Mouse (Mus musculus) heart, postnatal 10 days (tissue): ENCODE data around the gene Lgals7. TPM values are rescaled to one million over a fixed set of nuclear protein-coding genes. Genes with fewer than 3 reads are reported as not detected.
A peak's percentile ranks its signal among the peaks of the same experiment; 100 is the strongest.

Source experiments
- DNase-seq, 2 experiments: peaks; one replicate each; pipeline ENCODE4 v3.0.0; 2021
- intact Hi-C: fragments of 180-260 bp; cut with DNase I; formaldehyde crosslinking; loops from one replicate; pipeline ENCODE4 v1.15.1; 2025
- total RNA-seq, 2 experiments: library from RNA; stranded (reverse); gene quantifications; 2 replicates each; pipeline ENCODE4 v1.2.3; 2021

Gene Lgals7
- total RNA-seq, 2 experiments from 2014 or later = 2.2 to 2.8 TPM

DNA sequence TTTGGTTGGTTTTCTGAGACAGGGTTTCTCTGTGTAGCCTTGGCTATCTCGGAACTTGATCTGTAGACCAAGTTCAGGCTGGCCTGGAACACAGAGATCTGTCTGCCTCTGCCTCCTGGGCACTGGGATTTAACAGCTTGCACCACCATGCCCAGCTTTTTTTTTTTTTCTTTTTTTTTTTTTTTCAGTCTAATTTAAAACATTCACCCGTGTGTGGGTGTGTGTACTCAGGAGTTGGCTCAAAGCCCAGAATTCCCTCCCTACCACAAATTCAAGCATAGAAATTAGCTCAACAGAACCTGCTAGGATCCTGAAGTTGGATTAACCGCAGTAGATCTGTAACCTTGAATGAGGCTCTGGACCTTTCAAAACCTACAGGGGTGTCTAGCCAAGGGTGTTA, 36.3 kb upstream of the Lgals7 start:
- DNase-seq = peak in 1 of 2 experiments; percentile 71
- intact Hi-C loops = loop anchor here (1.0 to 2.0 kb wide), 3 partner anchors 14 to 39 kb away; no protein-coding TSS in a partner anchor

DNA sequence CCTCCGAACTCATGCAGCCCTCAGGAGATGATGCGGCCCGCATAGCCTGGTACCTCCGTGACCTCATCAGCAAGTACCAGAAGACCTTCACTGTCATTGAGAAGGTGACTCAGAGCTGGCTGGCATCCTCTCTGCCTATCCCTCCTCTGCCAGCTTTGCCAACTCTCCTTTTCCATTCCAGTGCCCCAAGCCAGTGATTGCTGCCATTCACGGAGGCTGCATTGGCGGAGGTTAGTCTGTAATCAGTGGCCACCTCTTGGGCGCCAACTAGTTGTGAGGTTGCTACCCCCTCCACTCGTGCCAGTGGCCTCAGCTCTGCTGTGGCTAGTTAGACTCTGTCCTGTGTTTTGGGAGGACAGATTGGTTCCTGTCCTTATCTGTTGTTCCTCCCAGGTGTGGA, 33.8 kb upstream of the Lgals7 start:
- intact Hi-C loops = no loop called here
- DNase-seq = peak; percentile 80 to 81

DNA sequence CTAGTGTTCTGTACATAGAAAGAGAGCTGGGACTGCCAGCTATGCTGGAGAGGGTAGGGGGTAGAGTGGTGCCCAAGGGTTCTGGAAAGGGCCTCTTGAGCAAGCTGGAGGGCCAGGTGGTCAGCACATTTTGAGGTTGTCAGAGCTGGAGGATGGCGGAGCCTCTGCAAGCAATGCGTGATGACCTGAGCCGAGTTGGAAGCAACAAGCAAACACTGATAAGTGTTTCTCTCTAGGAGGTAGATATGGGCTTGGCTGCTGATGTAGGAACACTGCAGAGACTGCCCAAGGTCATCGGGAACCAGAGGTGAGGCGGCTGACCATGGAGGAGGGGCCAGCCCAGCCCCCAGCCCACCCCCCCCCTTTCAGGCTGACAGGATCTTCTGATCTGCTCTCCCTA, 32.7 kb upstream of the Lgals7 start:
- peak in 1 of 2 experiments; percentile 50 for DNase-seq

DNA sequence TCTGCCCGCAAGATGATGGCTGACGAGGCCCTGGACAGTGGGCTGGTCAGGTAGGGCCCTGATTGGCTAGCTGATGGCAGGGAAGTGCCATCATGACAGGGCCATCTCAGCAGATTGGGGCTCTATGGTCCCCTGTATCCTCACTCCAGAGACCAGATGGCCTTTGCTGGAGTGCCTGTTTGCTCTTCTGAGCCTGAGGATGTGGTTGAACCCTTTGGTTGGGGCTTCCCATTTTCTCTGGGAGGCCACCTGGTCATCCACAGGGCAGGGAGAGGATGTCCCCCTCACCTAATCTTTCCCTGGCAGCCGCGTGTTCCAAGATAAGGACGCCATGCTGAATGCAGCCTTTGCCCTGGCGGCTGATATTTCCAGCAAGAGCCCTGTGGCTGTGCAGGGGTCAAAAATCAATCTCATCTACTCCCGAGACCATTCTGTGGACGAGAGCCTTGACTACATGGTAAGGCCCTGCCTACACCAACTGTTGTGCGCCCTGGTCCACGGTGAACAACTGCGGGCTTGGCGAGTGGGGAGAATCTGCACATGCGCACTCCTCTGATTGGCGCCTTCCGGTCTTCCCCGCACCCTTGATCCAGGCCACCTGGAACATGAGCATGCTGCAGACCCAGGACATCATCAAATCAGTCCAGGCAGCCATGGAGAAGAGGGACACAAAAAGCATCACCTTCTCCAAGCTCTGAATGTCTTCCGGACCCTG, 32.1 kb upstream of the Lgals7 start:
- DNase-seq = peak in 1 of 2 experiments; percentile 12
- intact Hi-C loops = no loop called here

More for the DNA sequence above, 32.7 kb upstream of the Lgals7 start:
- intact Hi-C loops = no loop called here

DNA sequence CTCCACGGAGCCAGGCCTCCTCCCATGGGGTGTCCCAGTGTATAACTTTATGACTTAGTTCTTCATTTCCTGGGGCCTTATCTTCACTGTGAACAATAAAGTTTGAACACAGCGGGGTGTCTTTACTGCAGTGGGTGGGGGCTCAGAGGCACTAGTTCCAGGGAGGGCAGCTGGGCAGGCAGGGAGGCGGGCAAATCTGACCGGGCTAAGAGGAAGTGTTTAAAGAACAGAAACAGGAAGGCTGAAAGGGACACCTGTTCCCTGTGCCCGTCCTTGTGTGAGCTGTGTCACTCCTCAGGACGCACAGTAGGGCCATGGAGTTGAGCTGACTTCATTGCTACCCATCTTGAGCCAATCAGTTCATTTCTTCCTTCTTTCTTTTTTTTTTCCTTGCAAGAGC, 31.5 kb upstream of the Lgals7 start:
- peak in 1 of 2 experiments; percentile 13 for DNase-seq
- intact Hi-C loops = no loop called here

DNA sequence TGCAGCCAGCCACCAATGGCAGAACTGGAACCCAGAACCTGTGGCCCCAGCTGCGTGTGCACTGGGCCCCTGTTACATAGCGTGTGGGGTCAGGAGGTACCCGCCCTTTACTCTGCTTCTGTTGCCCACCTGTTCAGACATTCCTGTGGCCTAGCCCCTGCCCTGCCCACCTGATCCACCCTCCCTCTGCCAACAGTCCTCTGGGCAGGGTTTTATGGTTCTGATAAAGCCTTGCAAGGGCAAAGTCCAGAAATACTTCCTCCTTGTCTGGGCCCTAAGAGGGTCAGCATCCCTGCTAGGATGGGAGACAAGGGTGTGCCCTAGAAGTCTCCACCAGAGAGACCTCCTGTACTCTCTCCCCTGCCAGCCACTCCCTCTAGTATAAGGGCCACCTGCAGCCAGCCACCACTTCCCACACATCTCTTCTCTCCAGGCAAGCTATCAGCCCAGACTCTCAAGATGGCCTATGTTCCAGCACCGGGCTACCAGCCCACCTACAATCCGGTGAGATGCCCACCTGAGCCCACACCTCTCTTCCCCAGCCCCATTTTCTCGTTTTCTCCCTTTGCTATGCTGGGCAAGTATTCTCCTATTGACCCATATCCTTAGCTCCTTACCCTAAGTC, 29.8 kb upstream of the Lgals7 start, which contains the start of gene Lgals4:
Gene Lgals4 (plus strand): TSS at position 132 of the 625 bp plus-strand sequence.
- peak in 1 of 2 experiments; percentile 26 for DNase-seq
- intact Hi-C loops = no loop called here

DNA sequence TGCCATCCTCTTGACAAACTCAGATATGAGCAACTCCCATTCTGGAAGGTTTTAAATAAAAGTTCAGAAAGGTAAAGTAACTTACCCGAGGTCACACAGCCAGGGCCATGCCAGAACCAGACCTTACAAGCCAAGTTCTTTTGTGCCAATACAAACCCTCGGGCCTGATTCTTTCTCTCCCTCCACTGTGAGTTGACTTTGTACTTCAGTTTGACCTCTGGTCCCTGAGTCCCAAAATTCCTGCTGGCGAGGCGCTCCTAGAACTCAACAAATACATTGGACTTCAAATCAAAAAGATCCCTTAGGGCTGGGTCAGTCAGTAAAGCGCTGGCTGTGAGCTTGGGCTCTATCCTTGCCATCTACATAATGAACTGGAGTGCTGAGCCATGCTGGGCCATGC, 26.7 kb upstream of the Lgals7 start:
- no peak for DNase-seq
- intact Hi-C loops = no loop called here

DNA sequence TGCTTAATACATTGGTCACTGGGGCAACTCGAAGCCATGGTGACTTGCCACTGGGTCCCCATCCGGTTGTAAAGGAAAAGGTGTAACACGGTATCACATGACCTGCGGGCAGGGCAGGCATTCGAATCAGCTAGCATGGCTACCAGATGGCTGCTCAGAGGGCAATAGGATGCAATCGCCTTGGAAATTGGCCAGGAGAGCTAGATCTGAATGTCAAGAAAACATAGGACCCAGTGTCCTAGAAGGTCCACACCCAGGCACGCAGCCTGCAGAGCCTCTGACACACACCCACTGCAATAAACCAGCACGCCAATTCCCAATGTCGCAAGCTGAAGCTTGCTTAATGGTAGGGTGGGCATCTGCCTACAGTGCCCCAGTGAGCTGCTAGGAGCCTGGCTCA, 25.3 kb upstream of the Lgals7 start:
- intact Hi-C loops = no loop called here
- DNase-seq = no peak

DNA sequence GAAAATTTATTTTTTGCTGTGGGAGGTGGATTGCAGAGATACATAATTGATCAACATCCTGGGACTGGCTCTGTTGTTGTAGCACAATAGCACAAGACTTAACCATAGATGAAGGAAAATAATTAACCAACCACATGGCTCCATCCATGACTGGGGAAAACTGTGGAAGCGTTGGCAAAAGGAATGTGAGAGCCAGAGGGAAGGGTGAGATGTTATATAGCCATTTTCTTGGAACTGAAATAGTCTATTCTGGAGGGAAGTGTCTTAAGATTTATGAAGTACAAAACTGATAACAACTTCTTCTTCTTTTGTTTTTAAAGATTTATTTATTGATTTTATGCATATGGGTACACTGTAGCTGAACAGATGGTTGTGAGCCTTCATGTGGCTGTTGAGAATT, 16.4 kb upstream of the Lgals7 start:
- intact Hi-C loops = no loop called here
- DNase-seq = no peak

DNA sequence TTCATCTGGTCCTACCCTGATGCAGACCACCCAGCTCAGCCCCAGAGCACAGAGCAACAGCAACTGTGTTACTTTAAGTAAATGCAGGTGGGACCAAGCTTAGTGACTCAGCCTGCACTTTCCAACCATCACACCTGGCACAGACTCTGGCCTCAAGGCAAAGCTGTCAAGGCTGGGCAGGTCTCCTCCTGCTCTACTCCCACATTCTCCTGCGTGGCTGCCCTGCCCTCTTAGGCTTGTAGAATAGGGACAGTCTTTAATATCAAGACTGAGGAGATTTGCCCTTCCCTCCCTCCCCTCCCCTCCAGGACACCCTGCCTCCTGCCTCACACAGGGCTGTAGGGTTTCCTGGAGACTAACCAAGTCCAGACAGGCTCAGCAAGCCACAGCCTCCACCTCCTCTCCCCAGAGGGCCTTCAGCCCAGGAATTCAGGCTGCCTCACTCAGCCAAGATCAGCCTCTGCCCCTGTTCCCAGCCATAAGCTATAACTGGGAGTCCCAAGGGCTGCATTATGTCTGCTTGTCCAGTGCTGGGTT, 13.9 kb upstream of the Lgals7 start:
- intact Hi-C loops = no loop called here
- peak in 1 of 2 experiments; percentile 35 for DNase-seq

DNA sequence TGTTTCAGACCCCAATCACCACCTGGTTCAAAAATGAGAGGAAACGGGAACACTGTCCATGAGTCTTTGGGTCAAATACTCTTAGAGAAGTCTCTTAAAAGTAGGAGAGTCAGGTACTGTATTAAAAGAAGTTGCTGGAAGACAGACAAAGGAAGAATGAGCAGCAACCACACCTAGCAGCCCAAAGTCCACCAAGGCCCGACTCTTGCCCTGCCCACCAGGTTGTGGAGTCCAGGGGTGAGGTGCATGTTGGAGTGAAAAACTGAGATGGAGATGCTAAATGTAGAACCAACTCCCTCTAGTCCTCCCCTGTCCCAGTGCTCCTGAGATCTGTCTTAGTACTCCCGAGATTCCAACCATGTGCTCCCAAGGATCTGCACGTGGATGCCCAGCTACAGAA, 13.0 kb upstream of the Lgals7 start:
- DNase-seq = no peak
- intact Hi-C loops = no loop called here

DNA sequence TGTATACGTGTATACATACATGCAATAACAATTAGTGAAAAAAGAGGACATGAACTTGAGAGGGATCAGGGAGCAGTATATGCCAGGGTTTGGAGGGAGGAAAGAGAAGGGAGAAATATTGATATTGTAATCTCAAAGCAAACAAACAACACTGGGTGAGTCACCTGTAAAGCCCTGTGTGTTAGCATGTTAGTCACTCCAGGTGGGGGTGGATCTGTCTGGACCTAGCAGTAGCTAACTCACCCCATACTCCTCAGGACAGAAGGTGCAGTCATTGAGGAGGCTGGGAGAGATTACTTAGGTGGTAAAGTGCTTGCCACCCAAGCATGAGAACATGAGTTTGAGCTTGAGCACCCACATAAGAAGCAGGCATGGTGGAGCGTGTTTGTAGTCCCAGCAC, 3.7 kb upstream of the Lgals7 start:
- intact Hi-C loops = no loop called here
- DNase-seq = no peak

DNA sequence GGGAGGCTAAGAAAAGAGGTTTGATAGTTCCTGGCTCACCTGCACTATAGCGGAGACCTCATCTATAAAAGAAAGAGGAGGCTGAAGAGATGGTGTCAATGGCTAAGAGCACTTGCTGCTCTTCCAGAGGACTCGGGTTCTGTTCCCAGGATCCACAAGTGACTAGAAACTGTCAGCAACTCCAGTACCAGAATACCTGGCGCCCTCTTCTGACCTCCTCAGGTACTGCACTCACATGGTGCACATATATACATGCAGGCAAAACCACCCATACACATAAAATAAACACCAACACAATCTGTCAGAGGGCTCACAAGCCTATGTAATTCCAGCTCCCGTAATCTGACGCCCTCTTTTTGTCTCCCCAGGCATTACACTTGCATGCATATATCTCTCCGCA, 2.8 kb upstream of the Lgals7 start:
- DNase-seq = no peak
- intact Hi-C loops = no loop called here

DNA sequence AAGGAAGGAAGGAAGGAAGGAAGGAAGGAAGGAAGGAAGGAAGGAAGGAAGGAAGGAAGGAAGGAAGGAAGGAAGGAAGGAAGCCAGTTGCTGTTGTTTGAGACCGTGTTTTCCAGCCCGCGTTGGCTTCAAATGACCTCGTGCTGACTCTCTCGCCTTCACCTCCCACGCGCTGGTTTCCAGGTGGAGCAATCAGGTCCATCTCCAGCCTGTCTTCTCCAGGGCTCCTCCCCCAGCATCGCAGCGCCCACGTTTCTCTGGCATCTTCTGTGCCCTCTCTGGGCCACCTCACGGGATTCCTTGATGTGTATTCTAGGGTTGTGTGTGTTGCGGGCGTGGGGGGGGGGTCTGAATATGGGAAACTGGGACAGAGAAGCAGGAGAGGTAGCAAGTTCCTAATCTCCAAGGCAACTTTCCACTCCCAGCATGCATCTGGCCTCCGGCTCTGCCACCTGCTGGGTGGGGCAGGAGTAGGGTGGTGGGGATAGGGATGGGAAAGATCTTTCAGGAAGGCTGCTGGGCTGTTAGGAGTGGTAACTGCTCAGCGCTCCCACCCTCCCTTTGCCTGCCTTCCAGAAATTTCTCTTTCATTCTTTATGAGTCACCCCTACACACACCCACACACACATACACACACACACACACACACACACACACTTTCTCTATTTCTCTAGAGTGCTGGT, 695 bp upstream of the Lgals7 start:
- intact Hi-C loops = no loop called here
- no peak for DNase-seq

DNA sequence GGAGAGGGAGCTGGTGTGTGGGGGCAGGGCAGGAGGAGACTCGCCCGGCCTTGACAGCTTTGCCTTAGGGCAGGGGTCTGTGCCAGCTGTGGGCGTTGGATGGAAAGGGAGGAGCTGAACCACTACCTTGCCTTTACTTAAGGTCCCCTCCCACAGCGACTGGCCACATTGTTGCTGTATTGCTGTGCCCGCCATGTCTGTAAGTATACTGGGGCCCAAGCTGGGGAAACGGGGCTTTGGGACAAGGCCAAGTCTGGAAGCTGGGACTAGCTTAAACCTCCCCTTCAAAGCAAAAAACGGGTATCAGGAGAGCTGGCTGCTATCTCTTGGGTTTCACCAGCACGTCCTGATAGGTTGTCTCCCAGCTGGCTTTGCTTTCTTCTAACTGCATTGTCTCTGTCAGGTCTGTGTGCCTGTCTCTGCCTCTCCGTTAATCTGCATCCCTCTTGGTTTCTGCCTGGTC, 666 bp downstream of the Lgals7 start:
- DNase-seq = no peak
- intact Hi-C loops = no loop called here

DNA sequence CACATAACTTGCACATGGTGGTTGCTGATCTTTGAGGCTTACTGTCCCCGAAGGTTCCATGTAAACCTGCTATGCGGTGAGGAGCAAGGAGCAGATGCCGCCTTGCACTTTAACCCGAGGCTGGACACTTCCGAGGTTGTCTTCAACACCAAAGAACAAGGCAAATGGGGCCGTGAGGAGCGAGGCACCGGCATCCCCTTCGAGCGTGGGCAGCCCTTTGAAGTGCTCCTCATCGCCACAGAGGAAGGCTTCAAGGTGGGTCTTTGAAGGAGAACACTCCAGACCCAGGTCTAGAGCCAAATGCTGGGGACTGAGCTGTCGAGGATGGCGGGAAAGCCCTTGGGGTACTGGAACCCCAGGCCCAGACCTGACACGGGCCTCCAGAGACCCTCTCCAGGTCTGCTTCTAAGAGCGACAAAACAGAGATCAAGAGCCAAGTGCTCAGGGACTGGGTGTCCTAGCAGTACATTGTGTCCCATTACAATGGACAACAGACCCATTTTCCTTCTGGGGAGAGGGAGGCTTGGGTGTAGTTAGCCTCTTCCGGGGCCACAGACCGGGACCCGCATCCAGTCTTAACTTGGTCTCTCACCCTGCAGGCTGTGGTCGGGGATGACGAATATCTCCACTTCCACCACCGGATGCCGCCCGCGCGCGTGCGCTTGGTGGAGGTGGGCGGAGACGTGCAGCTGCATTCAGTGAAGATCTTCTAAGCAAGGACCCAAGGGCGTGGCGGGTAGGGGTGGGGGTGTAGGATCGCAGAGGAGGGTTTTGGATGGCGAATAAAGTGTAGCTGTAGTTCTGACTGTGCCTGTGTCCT, 2.0 kb downstream of the Lgals7 start:
- intact Hi-C loops = loop anchor here (2.0 kb wide), 2 partner anchors 39 to 85 kb away; no protein-coding TSS in a partner anchor

DNA sequence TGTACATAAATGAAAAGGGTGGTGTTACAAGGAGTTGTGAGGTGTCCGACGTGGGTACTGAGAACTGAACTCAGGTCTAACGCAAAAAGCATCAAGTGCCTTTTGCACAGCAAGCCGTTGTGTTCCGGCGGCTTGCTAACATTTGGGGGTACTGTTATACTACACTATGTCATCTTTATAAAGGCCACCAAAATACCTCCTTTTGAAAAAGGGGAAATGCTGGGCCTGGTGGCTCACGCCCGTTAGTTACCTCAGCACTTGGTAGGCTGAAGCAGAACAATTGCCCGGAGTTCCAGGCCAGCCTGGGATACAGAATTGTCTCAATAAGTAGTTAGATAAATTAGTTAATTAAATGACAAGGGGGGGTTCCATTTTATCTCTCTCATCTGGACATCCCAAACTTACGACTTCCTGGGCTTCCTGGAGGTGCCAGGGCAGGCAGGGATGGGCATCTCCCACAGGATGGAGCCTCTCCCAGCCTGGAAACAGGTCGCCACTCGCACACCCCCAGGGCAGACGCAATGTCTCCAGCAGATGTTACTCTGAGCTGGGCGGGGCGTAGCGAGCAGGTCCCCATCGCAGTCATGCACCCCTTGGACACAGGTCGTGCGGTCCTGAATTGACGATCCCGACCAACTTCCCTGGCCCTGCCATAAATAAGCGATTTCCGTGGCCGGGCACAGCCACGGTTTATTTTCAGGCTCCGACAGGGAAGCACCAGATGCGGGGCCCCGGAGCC, 3.3 kb downstream of the Lgals7 start:
- DNase-seq = no peak
- intact Hi-C loops = loop anchor here (1.0 to 2.0 kb wide), 3 partner anchors 40 to 86 kb away; no protein-coding TSS in a partner anchor

More for the DNA sequence above, 2.0 kb downstream of the Lgals7 start:
- peak; percentile 87 to 88 for DNase-seq

DNA sequence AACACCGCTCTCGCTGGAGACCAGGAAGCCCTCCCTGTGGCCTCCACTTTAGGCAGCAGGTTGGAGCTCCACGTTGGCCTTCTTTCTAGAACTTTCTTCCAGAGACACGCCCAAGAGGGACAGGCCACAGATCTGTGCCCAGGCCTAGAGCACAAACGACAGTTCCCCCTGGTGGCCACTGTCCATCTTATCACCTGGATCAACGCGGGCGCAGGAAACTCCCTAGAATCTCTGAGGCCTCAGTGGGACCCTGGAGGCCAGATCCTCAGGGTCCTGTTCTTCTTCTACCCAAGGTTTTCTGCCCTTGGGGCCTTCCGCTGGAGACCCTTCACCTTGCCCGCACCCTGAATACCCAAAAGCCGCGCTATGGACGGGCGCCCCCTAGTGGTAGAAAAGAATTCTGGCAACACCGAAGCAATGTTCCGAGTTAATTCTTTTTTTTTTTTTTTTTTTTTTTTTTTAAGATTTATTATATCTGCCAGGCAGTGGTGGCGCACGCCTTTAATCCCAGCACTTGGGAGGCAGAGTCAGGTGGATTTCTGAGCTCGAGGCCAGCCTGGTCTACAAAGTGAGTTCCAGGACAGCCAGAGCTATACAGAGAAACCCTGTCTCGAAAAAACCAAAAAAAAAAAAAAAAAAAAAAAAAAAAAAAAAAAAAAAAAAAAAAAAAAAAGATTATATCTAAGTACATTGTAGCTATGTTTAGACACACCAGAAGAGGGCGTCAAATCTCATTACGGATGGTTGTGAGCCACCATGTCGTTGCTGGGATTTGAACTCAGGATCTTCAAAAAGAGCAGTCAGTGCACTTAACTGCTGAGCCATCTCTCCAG, 4.1 kb downstream of the Lgals7 start:
- intact Hi-C loops = loop anchor here (1.0 to 2.0 kb wide), 3 partner anchors 41 to 87 kb away; no protein-coding TSS in a partner anchor

More for the DNA sequence above, 4.1 kb downstream of the Lgals7 start:
- DNase-seq = peak; percentile 83 to 91
